In the genomic region with DNA sequence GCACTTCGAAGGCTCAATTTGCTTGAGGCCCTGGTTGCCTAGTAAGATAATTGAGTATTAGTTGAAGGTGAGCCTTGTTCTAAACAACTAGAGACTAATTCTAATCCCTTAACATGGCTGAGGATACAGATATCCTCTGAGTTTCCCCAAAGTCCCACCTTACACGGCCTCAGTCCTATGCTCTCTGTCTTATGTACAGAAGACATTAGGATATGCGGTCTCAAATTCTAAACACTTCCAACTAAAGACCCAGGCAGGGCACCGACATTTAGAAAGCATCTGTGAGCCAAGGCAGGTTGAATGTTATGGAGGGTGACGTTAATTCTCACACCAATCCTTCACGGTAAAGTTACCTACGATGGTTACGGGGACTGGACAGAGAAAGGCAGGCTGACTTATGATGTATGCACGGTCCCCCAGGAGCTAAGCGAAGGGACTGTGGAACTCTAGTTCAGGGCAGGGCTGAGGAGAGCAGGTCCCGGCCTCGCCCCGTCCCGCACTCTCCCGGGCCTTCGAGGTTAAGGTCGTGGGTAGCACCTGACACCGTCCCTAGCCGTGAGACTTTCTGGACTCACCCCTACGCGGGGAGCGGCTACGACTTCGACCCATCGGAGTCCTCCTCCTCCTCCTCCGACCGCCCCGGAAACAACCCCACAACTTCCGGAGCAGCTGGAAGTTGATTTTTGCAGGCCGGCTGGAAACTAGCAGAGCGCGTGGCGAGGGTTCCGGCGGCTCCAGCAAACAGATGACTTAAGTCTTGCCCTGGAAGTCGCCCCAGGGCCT, we compare ENCODE assay signal across 8 mouse cellular contexts. TPM values are rescaled to one million over a fixed set of nuclear protein-coding genes. Genes with fewer than 3 reads are reported as not detected.
DNase-seq lines count a peak whose midpoint lies in the region; ATAC-seq and TF ChIP-seq lines count a peak whose summit lies in the region.

A gene (minus strand): TSS at position 651 of the 783 bp plus-strand sequence.

- H3K4me2 ChIP-seq in CH12.LX (ENCODE audit: insufficient read depth, low read depth, poor library complexity, severe bottlenecking) = peak within 1 kb of the TSS; percentile 93
- peak within 1 kb of the TSS; percentile 80 for H3K4me2 ChIP-seq in forebrain, embryonic 11.5 days (ENCODE audit: low read depth, low read length, severe bottlenecking)
- H3K4me2 ChIP-seq in heart, embryonic 16.5 days (ENCODE audit: low read depth, low read length) = peak within 1 kb of the TSS; percentile 68
- peak within 1 kb of the TSS; percentile 73 for H3K4me2 ChIP-seq in liver, embryonic 15.5 days
- H3K4me2 ChIP-seq in neural tube, embryonic 12.5 days (replicated peaks) = peak within 1 kb of the TSS; percentile 73

- peak within 1 kb of the TSS; percentile 90 for H3K9ac ChIP-seq in CH12.LX (ENCODE audit: insufficient read depth, low read depth)
- H3K9ac ChIP-seq in forebrain, embryonic 11.5 days (ENCODE audit: low read length) = peak within 1 kb of the TSS; percentile 84
- H3K9ac ChIP-seq in heart, embryonic 16.5 days (ENCODE audit: low read length) = peak within 1 kb of the TSS; percentile 85
- peak within 1 kb of the TSS; percentile 90 for H3K9ac ChIP-seq in liver, embryonic 15.5 days
- H3K9ac ChIP-seq in neural tube, embryonic 12.5 days = peak within 1 kb of the TSS; percentile 91

- in situ Hi-C loops in CH12.LX (cut with MboI; ENCODE audit: low pct_ligation_motif_present, low pct_unique_long_range_greater_than_20kb, low sequenced_read_pairs) = no loop called here

- peak; percentile 90 for DNase-seq in CH12.LX (ENCODE audit: extremely low read depth)
- DNase-seq in c-Kit-positive CD71-positive TER-119-negative erythroid progenitor cells, embryonic 14.5 days (ENCODE audit: low read depth) = peak; percentile 89
- peak; percentile 95 for DNase-seq in forebrain, embryonic 11.5 days (ENCODE audit: low spot score)
- peak; percentile 92 to 94 for DNase-seq in kidney, postnatal 36 days
- peak; percentile 91 for DNase-seq in telencephalon, adult 2 months (ENCODE audit: low read depth, low spot score)

- peak within 1 kb of the TSS; percentile 52 for H3K27ac ChIP-seq in CH12.LX (ENCODE audit: insufficient read depth, low read depth)
- H3K27ac ChIP-seq in forebrain, embryonic 11.5 days (ENCODE audit: low read depth, low read length) = peak within 1 kb of the TSS; percentile 12; the same call in 1 of the 2 replicates
- peak within 1 kb of the TSS; percentile 61 for H3K27ac ChIP-seq in heart, embryonic 16.5 days (ENCODE audit: low read length)
- peak within 1 kb of the TSS; percentile 89 for H3K27ac ChIP-seq in liver, embryonic 15.5 days (replicated peaks)
- H3K27ac ChIP-seq in neural tube, embryonic 12.5 days = no peak within 1 kb of the TSS

- WGBS in forebrain, embryonic 11.5 days = 3% methylated on average over 36 of the region's 36 CpGs
- 2% methylated on average over 36 of the region's 36 CpGs for WGBS in heart, embryonic 16.5 days
- 2% methylated on average over 36 of the region's 36 CpGs for WGBS in liver, embryonic 15.5 days (ENCODE audit: insufficient replicate concordance)
- WGBS in neural tube, embryonic 12.5 days = 3% methylated on average over 36 of the region's 36 CpGs

- H3K27me3 ChIP-seq in CH12.LX (replicated peaks) = no peaks in the 10 kb centered on the region
- H3K27me3 ChIP-seq in forebrain, embryonic 11.5 days (ENCODE audit: control insufficient read depth, insufficient read depth, low read length) = no peaks in the 10 kb centered on the region
- no peaks in the 10 kb centered on the region for H3K27me3 ChIP-seq in heart, embryonic 16.5 days (ENCODE audit: control insufficient read depth, insufficient read depth, low read length)
- H3K27me3 ChIP-seq in liver, embryonic 15.5 days = no peaks in the 10 kb centered on the region
- H3K27me3 ChIP-seq in neural tube, embryonic 12.5 days (replicated peaks) = no peaks in the 10 kb centered on the region

- no peak for TF ChIP-seq RAD21 in CH12.LX (IDR thresholded peaks at IDR 0.05; ENCODE audit: low read depth, low read length)

- H3K4me1 ChIP-seq in CH12.LX (ENCODE audit: control insufficient read depth in 1 of 2, insufficient read depth in 2 of 2) = peaks cover 2 to 17% of the 10 kb centered on the region in 2 experiments; a peak in 3 of 4 replicates
- H3K4me1 ChIP-seq in forebrain, embryonic 11.5 days (replicated peaks; ENCODE audit: control insufficient read depth, insufficient read depth, low read length) = 0 out of 2 replicates have a peak, but pooled peaks cover 2% of the 10 kb centered on the region
- peaks cover 3% of the 10 kb centered on the region for H3K4me1 ChIP-seq in heart, embryonic 16.5 days (ENCODE audit: control insufficient read depth, insufficient read depth, low read length)
- peaks cover 26% of the 10 kb centered on the region for H3K4me1 ChIP-seq in liver, embryonic 15.5 days (replicated peaks)
- peaks cover 6% of the 10 kb centered on the region for H3K4me1 ChIP-seq in neural tube, embryonic 12.5 days

- peak; percentile 88 for TF ChIP-seq POLR2A in CH12.LX (IDR thresholded peaks at IDR 0.05; ENCODE audit: low read depth, low read length)

- no peaks in the 10 kb centered on the region for H3K9me3 ChIP-seq in CH12.LX (replicated peaks; ENCODE audit: low read length)
- no peaks in the 10 kb centered on the region for H3K9me3 ChIP-seq in forebrain, embryonic 11.5 days (ENCODE audit: control insufficient read depth, low read length)
- no peaks in the 10 kb centered on the region for H3K9me3 ChIP-seq in heart, embryonic 16.5 days (replicated peaks; ENCODE audit: control insufficient read depth, low read length)
- H3K9me3 ChIP-seq in liver, embryonic 15.5 days (replicated peaks) = no peaks in the 10 kb centered on the region
- H3K9me3 ChIP-seq in neural tube, embryonic 12.5 days = no peaks in the 10 kb centered on the region

- H3K79me2 ChIP-seq in CH12.LX (replicated peaks; ENCODE audit: control insufficient read depth, extremely low read depth, insufficient read depth, poor library complexity, severe bottlenecking) = peaks cover 8% of the 10 kb centered on the region

- TF ChIP-seq CTCF in CH12.LX (conservative IDR thresholded peaks at IDR 0.05 in 1 of 2, IDR thresholded peaks at IDR 0.05 in 1 of 2; ENCODE audit: low read depth in 2 of 2, low read length in 2 of 2) = no peak

- peak within 1 kb of the TSS; percentile 91 to 98 (median 97) for H3K4me3 ChIP-seq in CH12.LX (replicated peaks in 1 of 3; ENCODE audit: low read depth in 2 of 3, low read length in 2 of 3, poor library complexity in 1 of 3)
- peak within 1 kb of the TSS; percentile 88 for H3K4me3 ChIP-seq in forebrain, embryonic 11.5 days (ENCODE audit: low read depth, low read length)
- H3K4me3 ChIP-seq in heart, embryonic 16.5 days (ENCODE audit: low read length) = peak within 1 kb of the TSS; percentile 77
- peak within 1 kb of the TSS; percentile 85 for H3K4me3 ChIP-seq in liver, embryonic 15.5 days (replicated peaks)
- H3K4me3 ChIP-seq in neural tube, embryonic 12.5 days = peak within 1 kb of the TSS; percentile 85

- dilution Hi-C loops in CH12.LX (cut with MboI; ENCODE audit: extremely low pct_ligation_motif_present, extremely low pct_unique_long_range_greater_than_20kb, low sequenced_read_pairs) = no loop called here

- peaks cover 24 to 44% of the 10 kb centered on the region in 2 experiments for H3K36me3 ChIP-seq in CH12.LX (replicated peaks in 1 of 2; ENCODE audit: control insufficient read depth in 1 of 2, insufficient read depth in 1 of 2, low read length in 1 of 2)
- H3K36me3 ChIP-seq in forebrain, embryonic 11.5 days (ENCODE audit: control insufficient read depth, insufficient read depth, low read length) = peaks cover 8% of the 10 kb centered on the region
- H3K36me3 ChIP-seq in heart, embryonic 16.5 days (ENCODE audit: control insufficient read depth, insufficient read depth) = peaks cover 23% of the 10 kb centered on the region
- H3K36me3 ChIP-seq in liver, embryonic 15.5 days (replicated peaks) = peaks cover 31% of the 10 kb centered on the region
- H3K36me3 ChIP-seq in neural tube, embryonic 12.5 days = peaks cover 31% of the 10 kb centered on the region

- no peak for TF ChIP-seq EP300 in CH12.LX (IDR thresholded peaks at IDR 0.05; ENCODE audit: low read length)

- peak; percentile 81 for ATAC-seq in forebrain, embryonic 11.5 days (replicated peaks; ENCODE audit: low FRiP score)
- ATAC-seq in heart, embryonic 16.5 days (replicated peaks; ENCODE audit: extremely low read depth, insufficient read depth, low FRiP score) = peak; percentile 85
- peak; percentile 96 for ATAC-seq in liver, embryonic 15.5 days (ENCODE audit: insufficient read depth)
- peak; percentile 90 for ATAC-seq in neural tube, embryonic 12.5 days (ENCODE audit: low FRiP score, low read depth)

TF ChIP-seq in CH12.LX, 34 proteins besides CTCF, POLR2A, EP300 and RAD21 (continues in another document):
- TF ChIP-seq UBTF (IDR thresholded peaks at IDR 0.05; ENCODE audit: low read depth, low read length) (peak; percentile 58; the same call in 1 of the 2 replicates), POLR2AphosphoS2 (IDR thresholded peaks at IDR 0.05; ENCODE audit: low read depth, low read length) (no peak), TBP (conservative IDR thresholded peaks at IDR 0.05; ENCODE audit: low read depth, low read length) (peak; percentile 95), ETS1 (conservative IDR thresholded peaks at IDR 0.05; ENCODE audit: low read depth, low read length) (no peak), HCFC1 (IDR thresholded peaks at IDR 0.05; ENCODE audit: low read depth, low read length) (peak; percentile 97), SIN3A (IDR thresholded peaks at IDR 0.05; ENCODE audit: low read length) (peak; percentile 80), RCOR1 (conservative IDR thresholded peaks at IDR 0.05; ENCODE audit: low read depth, low read length) (no peak), ZMIZ1 (IDR thresholded peaks at IDR 0.05; ENCODE audit: low read depth, low read length) (0 out of 2 replicates have a peak, but pooled peaks have one; percentile 58), ELF1 (IDR thresholded peaks at IDR 0.05; ENCODE audit: low read depth, low read length) (peak; percentile 86), JUND (conservative IDR thresholded peaks at IDR 0.05; ENCODE audit: low read depth, low read length) (no peak), MYC (IDR thresholded peaks at IDR 0.05; ENCODE audit: low read depth, low read length) (no peak), MAZ (IDR thresholded peaks at IDR 0.05; ENCODE audit: low read depth, low read length) (peak; percentile 100), NELFE (IDR thresholded peaks at IDR 0.05; ENCODE audit: low read depth, low read length) (peak; percentile 86), E2F4 (IDR thresholded peaks at IDR 0.05; ENCODE audit: insufficient replicate concordance, low read depth, low read length) (no peak)

RNA-seq across cellular contexts. Expression of the gene that starts here (rescaled TPM):
- total RNA-seq in CH12.LX (2012; rRNA removed) = 63.1 and 65.0 TPM in 2 replicates
- 72.7 and 74.2 TPM in 2 replicates for total RNA-seq in CH12.LX (2014; rRNA removed)
- polyA plus RNA-seq in CH12.LX (2012; ENCODE audit: insufficient read length, low read depth) = 97.9 and 132 TPM in 2 replicates
- 128 and 139 TPM in 2 replicates for polyA plus RNA-seq in forebrain, embryonic 11.5 days (2014; fragmentation: Nextera tagmentation; extraction: Ambion mirVana)
- polyA plus RNA-seq in heart, embryonic 16.5 days (2015; fragmentation: Nextera tagmentation; extraction: Ambion mirVana) = 61.1 and 81.8 TPM in 2 replicates
- polyA plus RNA-seq in liver, embryonic 15.5 days (2015; fragmentation: Nextera tagmentation; extraction: Ambion mirVana) = 37.5 and 47.5 TPM in 2 replicates
- 120 TPM in 2 replicates for polyA plus RNA-seq in neural tube, embryonic 12.5 days (2016; fragmentation: Nextera tagmentation; extraction: Ambion mirVana)
